Mouse (Mus musculus) testis, adult 2 months (tissue): ENCODE measurements around the gene Mta3. TPM values are rescaled to one million over a fixed set of nuclear protein-coding genes. Genes with fewer than 3 reads are reported as not detected.
"Not testable (repeated sequence)": the region's sequence is repeated elsewhere in the genome, so short reads cannot be mapped to it uniquely, and the experiment has no call there.

Experiments used
- H3K27ac ChIP-seq: fragments of 200-500 bp; 2 replicates; pipeline ENCODE4 v1.5.1; 2012; ENCODE audit warnings: low read depth, low read length; ENCODE audit not compliant: control insufficient read depth, insufficient read depth
- H3K27me3 ChIP-seq: fragments of 200-500 bp; 2 replicates; pipeline ENCODE4 v1.6.1; 2012; ENCODE audit warnings: mild to moderate bottlenecking, low read length, moderate library complexity; ENCODE audit not compliant: control insufficient read depth, insufficient read depth
- H3K36me3 ChIP-seq: fragments of 200-500 bp; 2 replicates; pipeline ENCODE4 v1.6.1; 2012; ENCODE audit warnings: mild to moderate bottlenecking, low read length; ENCODE audit not compliant: control insufficient read depth, insufficient read depth
- H3K4me1 ChIP-seq: fragments of 200-500 bp; 2 replicates; pipeline ENCODE4 v1.6.1; 2012; ENCODE audit warnings: low read length; ENCODE audit not compliant: control insufficient read depth, insufficient read depth
- H3K4me3 ChIP-seq: fragments of 200-500 bp; 2 replicates; pipeline ENCODE4 v1.5.1; 2012; ENCODE audit warnings: low read depth, mild to moderate bottlenecking, low read length, moderate library complexity, mixed read lengths; ENCODE audit not compliant: control insufficient read depth
- CTCF ChIP-seq: fragments of 200-500 bp; IDR thresholded peaks from 2 replicates; pipeline ENCODE4 v1.5.1; 2012; ENCODE audit warnings: low read depth, mild to moderate bottlenecking, inconsistent platforms, low read length, moderate library complexity; ENCODE audit not compliant: control insufficient read depth, insufficient read depth, insufficient replicate concordance
- POLR2A ChIP-seq: fragments of 200-500 bp; IDR thresholded peaks from 2 replicates; pipeline ENCODE4 v1.6.1; 2012; ENCODE audit warnings: low read depth, mild to moderate bottlenecking, inconsistent platforms, low read length, moderate library complexity; ENCODE audit not compliant: control insufficient read depth
- polyA plus RNA-seq: library from polyadenylated mRNA; depleted of rRNA; stranded (reverse); fragments of >200 nt; gene quantifications from 2 replicates; pipeline ENCODE4 v1.2.3, GENCODE M21; 2012

The Mta3 gene
- polyA plus RNA-seq, 1 experiment: 36.3 TPM

- H3K4me3 ChIP-seq: no peak overlapping the region
- peaks cover 6% of the 10 kb centered on the region for H3K4me1 ChIP-seq
These were observed 144.5 kb downstream of the Mta3 start for GRCm38 (mm10) chr17:83850458-83850857.

GRCm38 (mm10) chr17:83850864-83851263 is 144.9 kb downstream of the Mta3 start:
- Histone ChIP-seq H3K27ac (no peak overlapping the region), H3K4me1 (peaks cover 6% of the 10 kb centered on the region), H3K4me3 (no peak overlapping the region), H3K27me3 (no peaks in the 10 kb centered on the region), H3K36me3 (no peaks in the 10 kb centered on the region)
- no peak for TF ChIP-seq CTCF
- TF ChIP-seq POLR2A: no peak

More at GRCm38 (mm10) chr17:83850458-83850857, 144.5 kb downstream of the Mta3 start:
- Histone ChIP-seq H3K27me3 (no peaks in the 10 kb centered on the region), H3K27ac (no peak overlapping the region), H3K36me3 (no peaks in the 10 kb centered on the region)
- peak; percentile 82; the same call in 1 of the 2 replicates for TF ChIP-seq CTCF
- TF ChIP-seq POLR2A: no peak

- Histone ChIP-seq H3K27ac (no peak overlapping the region), H3K36me3 (no peaks in the 10 kb centered on the region), H3K4me1 (peaks cover 6% of the 10 kb centered on the region), H3K27me3 (no peaks in the 10 kb centered on the region), H3K4me3 (peak overlapping the region; percentile 55; the same call in 1 of the 2 replicates)
- TF ChIP-seq CTCF (no peak), POLR2A (no peak)
These were observed 147.9 kb downstream of the Mta3 start for GRCm38 (mm10) chr17:83853831-83854230.

DNA sequence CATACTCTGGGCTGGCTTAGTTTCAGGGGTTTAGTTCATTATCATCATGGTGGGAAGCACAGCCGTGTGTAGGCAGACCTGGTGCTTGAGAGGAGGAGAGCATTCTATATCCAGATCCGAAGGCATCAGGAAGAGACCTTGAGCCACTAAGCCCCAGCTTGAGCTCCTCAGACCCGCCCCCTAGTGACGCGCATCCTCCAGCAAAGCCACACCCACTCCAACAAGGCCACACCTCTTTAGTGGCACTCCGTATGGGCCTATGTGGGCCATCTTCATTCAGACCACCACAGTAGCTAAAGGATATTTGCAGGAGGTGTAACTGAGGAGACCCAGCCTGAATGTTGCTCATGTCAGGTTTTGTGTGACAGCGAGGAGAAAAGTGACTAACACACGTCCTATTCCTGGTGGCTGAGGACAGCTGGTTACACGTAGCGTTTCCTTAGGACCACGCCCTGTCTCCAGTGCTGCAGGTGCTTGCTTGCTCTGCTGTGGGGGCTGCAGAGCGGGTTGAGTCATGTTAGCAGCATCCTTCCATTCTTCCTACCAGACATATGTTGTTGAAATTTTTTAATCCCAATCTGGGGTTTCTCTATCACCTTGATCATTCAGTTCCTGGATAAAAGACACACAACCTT is 148.4 kb downstream of the Mta3 start:
- H3K27ac ChIP-seq: no peak overlapping the region
- H3K27me3 ChIP-seq: no peaks in the 10 kb centered on the region
- H3K4me3 ChIP-seq: peak overlapping the region; percentile 55
- no peaks in the 10 kb centered on the region for H3K36me3 ChIP-seq
- peak; percentile 61; the same call in 1 of the 2 replicates for TF ChIP-seq POLR2A
- no peak for TF ChIP-seq CTCF
- peaks cover 6% of the 10 kb centered on the region for H3K4me1 ChIP-seq

DNA sequence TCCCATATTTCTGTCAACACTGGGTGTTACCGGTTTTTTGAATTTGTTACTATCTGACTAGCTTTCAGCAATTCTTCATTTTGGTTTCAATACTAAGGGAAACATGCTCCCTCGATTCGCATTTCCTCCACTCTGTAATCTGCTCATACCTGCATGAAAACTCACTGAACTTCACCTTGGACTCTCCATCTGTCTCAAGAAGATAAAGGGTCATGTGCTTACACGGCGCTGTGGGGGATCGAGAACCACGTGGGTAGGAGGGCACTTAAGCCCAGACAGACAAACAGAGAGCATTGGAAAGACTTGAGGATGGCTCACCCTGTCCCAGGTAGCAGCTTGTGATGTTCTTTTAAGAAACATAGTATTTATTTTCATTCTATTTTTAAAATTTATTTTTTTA is 152.4 kb downstream of the Mta3 start:
- TF ChIP-seq POLR2A (no peak), CTCF (no peak)
- H3K4me3 ChIP-seq: no peak overlapping the region
- H3K4me1 ChIP-seq: peaks cover 8% of the 10 kb centered on the region

GRCm38 (mm10) chr17:83859639-83860038 is 153.7 kb downstream of the Mta3 start:
- H3K4me3 ChIP-seq: no peak overlapping the region
- no peak overlapping the region for H3K27ac ChIP-seq
- no peaks in the 10 kb centered on the region for H3K27me3 ChIP-seq
- H3K36me3 ChIP-seq: no peaks in the 10 kb centered on the region
- TF ChIP-seq POLR2A (no peak), CTCF (no peak)
- H3K4me1 ChIP-seq: peaks cover 2% of the 10 kb centered on the region; the same call in 1 of the 2 replicates

More for the DNA sequence above, 152.4 kb downstream of the Mta3 start:
- no peaks in the 10 kb centered on the region for H3K27me3 ChIP-seq
- H3K27ac ChIP-seq: no peak overlapping the region
- H3K36me3 ChIP-seq: no peaks in the 10 kb centered on the region

GRCm38 (mm10) chr17:83860224-83860623 is 154.3 kb downstream of the Mta3 start:
- Histone ChIP-seq H3K4me1 (peaks cover 2% of the 10 kb centered on the region; the same call in 1 of the 2 replicates), H3K27ac (no peak overlapping the region), H3K27me3 (no peaks in the 10 kb centered on the region), H3K4me3 (no peak overlapping the region), H3K36me3 (no peaks in the 10 kb centered on the region)
- TF ChIP-seq CTCF: no peak
- no peak for TF ChIP-seq POLR2A

- peak overlapping the region; percentile 83; the same call in 1 of the 2 replicates for H3K4me3 ChIP-seq
- H3K36me3 ChIP-seq, H3K4me1 ChIP-seq, H3K27me3 ChIP-seq, H3K27ac ChIP-seq: not testable (repeated sequence)
These were observed 155.0 kb downstream of the Mta3 start for GRCm38 (mm10) chr17:83860968-83861367.
